Mouse (Mus musculus) heart, postnatal 0 days (tissue): ENCODE results near the gene Ttn. TPM values are rescaled to one million over a fixed set of nuclear protein-coding genes. Genes with fewer than 3 reads are reported as not detected.

Experiments
- ATAC-seq: fragments of 200-750 bp; cut with Nextera tagmentation; 2 replicates; pipeline ENCODE4 v1.8.0; 2017; ENCODE audit warnings: low read depth, moderate number of reproducible peaks, moderate library complexity; ENCODE audit not compliant: insufficient read depth
- DNase-seq: peaks from one replicate; pipeline ENCODE4 v3.0.0-alpha.2; 2016; ENCODE audit warnings: low spot score
- H3K27ac ChIP-seq: fragments of 300-500 bp; sonication (generic); 2 replicates; pipeline ENCODE4 v1.5.1; 2014; ENCODE audit warnings: low read depth, mild to moderate bottlenecking
- H3K27me3 ChIP-seq: fragments of 300-500 bp; sonication (generic); 2 replicates; pipeline ENCODE4 v1.6.1; 2014; ENCODE audit warnings: low read length, mixed read lengths; ENCODE audit not compliant: control insufficient read depth, insufficient read depth
- H3K36me3 ChIP-seq: fragments of 300-500 bp; sonication (generic); replicated peaks from 2 replicates; pipeline ENCODE4 v1.6.1; 2014; ENCODE audit warnings: low read length, mixed read lengths; ENCODE audit not compliant: control insufficient read depth, insufficient read depth
- H3K4me1 ChIP-seq: fragments of 300-500 bp; sonication (generic); 2 replicates; pipeline ENCODE4 v1.6.1; 2014; ENCODE audit warnings: antibody characterized with exemption; ENCODE audit not compliant: control insufficient read depth, insufficient read depth
- H3K4me2 ChIP-seq: fragments of 300-500 bp; sonication (generic); 2 replicates; pipeline ENCODE4 v1.6.1; 2014; ENCODE audit warnings: low read depth, mild to moderate bottlenecking, low read length, moderate library complexity
- H3K4me3 ChIP-seq: fragments of 300-500 bp; sonication (generic); 2 replicates; pipeline ENCODE4 v1.5.1; 2014; ENCODE audit warnings: low read depth, low read length
- H3K9ac ChIP-seq: fragments of 300-500 bp; sonication (generic); replicated peaks from 2 replicates; pipeline ENCODE4 v1.6.1; 2014; ENCODE audit warnings: low read depth, low read length, mixed read lengths
- H3K9me3 ChIP-seq: fragments of 300-500 bp; sonication (generic); replicated peaks from 2 replicates; pipeline ENCODE4 v1.6.1; 2016; ENCODE audit warnings: low read length; ENCODE audit not compliant: control insufficient read depth
- CTCF ChIP-seq: IDR thresholded peaks from 2 replicates; pipeline ENCODE4 v1.5.1; 2016; ENCODE audit warnings: antibody characterized with exemption, control low read depth, low read depth
- EP300 ChIP-seq: IDR thresholded peaks from 2 replicates; pipeline ENCODE4 v1.6.1; 2016; ENCODE audit warnings: antibody characterized with exemption, low read depth
- WGBS: fragments of 180-500 bp; shearing (Covaris S2); extraction: QIAGEN DNeasy Blood & Tissue Kit; methylation state at CpG from one replicate; pipeline ENCODE4 v1.1.7; 2014; 5-methylcytosine and 5-hydroxymethylcytosine counted together
- polyA plus RNA-seq: library from polyadenylated mRNA; unstranded; fragments of >200 nt; fragmentation: Nextera tagmentation; extraction: Ambion mirVana; gene quantifications from 2 replicates; pipeline ENCODE4 v1.2.1, GENCODE M21; 2015
- total RNA-seq: library from RNA; depleted of rRNA; stranded (reverse); fragments of >200 nt; gene quantifications from 2 replicates; pipeline ENCODE4 v1.2.3, GENCODE M21; 2014; ENCODE audit warnings: low replicate concordance

Ttn gene
- total and polyA plus RNA-seq, 2 experiments from 2014 or later, result 700 to 959 TPM

DNA sequence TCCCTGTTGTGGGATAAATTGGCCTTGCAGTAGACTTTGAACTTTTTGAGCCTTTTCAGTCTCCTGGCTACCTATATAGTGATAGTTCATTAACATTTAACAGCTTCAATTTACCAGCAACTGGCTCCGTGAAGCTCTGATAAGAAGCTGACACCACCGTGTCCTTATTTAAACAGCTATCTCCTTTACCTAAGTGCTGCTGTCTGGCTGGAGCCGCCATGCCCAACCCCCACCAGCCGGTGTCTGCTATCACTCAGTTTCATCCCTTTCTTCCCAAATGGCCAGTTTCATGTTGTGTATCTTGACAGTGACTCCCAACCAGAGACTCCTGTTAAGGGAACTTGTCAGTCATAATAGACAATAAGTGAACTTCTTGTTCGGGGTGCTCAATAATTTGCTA, 1.3 kb upstream of the Ttn start:
- Histone ChIP-seq H3K27ac (peak overlapping the region; percentile 93), H3K9ac (no peak overlapping the region), H3K4me2 (peak overlapping the region; percentile 58), H3K4me3 (peak overlapping the region; percentile 54; the same call in 1 of the 2 replicates), H3K36me3 (no peaks in the 10 kb centered on the region), H3K4me1 (peaks cover 10% of the 10 kb centered on the region; the same call in 1 of the 2 replicates), H3K9me3 (no peaks in the 10 kb centered on the region), H3K27me3 (no peaks in the 10 kb centered on the region)
- ATAC-seq (no peak), DNase-seq (no peak)
- WGBS, result 13% methylated on average over 5 of the region's 5 CpGs
- TF ChIP-seq EP300, result no peak
- TF ChIP-seq CTCF, result no peak

- no peaks in the 10 kb centered on the region for H3K27me3 ChIP-seq
- peak; percentile 80 for ATAC-seq
- H3K36me3 ChIP-seq, result peaks cover 16% of the 10 kb centered on the region
- peak overlapping the region; percentile 42; the same call in 1 of the 2 replicates for H3K4me2 ChIP-seq
- peak overlapping the region; percentile 99 for H3K27ac ChIP-seq
- 32% methylated on average over 5 of the region's 5 CpGs for WGBS
- H3K9me3 ChIP-seq, result no peaks in the 10 kb centered on the region
- peak overlapping the region; percentile 54 for H3K4me3 ChIP-seq
- peaks cover 10% of the 10 kb centered on the region; the same call in 1 of the 2 replicates for H3K4me1 ChIP-seq
- TF ChIP-seq EP300 (peak; percentile 91), CTCF (no peak)
- peak overlapping the region; percentile 75 for H3K9ac ChIP-seq
- DNase-seq, result peak; percentile 95
Measured at GRCm38 (mm10) chr2:76981717-76982116, 630 bp downstream of the Ttn start.

- Histone ChIP-seq H3K9me3 (no peaks in the 10 kb centered on the region), H3K9ac (peak overlapping the region; percentile 79), H3K36me3 (peaks cover 28% of the 10 kb centered on the region), H3K4me2 (peak overlapping the region; percentile 65), H3K27ac (peak overlapping the region; percentile 97), H3K27me3 (no peaks in the 10 kb centered on the region), H3K4me3 (peak overlapping the region; percentile 52), H3K4me1 (peaks cover 10% of the 10 kb centered on the region; the same call in 1 of the 2 replicates)
- DNase-seq (peak; percentile 89), ATAC-seq (peak; percentile 42)
- 23% methylated on average over 9 of the region's 9 CpGs for WGBS
- TF ChIP-seq EP300 (no peak; the same call in 1 of the 2 replicates), CTCF (peak; percentile 79)
Measured at GRCm38 (mm10) chr2:76980146-76980545, 2.2 kb downstream of the Ttn start.

DNA sequence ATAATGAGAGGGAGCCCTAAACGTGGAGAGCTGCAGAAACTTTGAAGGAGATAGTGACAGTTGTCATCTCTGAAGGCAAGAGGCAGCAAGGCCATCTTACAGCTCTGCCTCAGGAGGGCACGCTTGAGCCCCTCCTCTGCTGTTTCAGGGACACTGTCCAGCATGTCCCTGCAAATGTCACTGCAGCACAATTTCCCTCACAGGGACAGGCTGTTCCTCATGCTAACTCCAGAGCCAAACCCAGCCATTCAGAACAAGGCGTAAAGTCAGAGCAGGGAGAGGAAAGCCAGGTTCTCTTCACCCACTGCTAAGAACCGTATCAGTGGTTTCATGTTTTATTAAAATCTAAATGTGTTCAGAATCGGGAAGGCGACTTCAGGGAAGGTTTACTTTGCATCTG, 4.7 kb downstream of the Ttn start:
- Histone ChIP-seq H3K4me3 (no peak overlapping the region), H3K9me3 (no peaks in the 10 kb centered on the region), H3K27ac (peak overlapping the region; percentile 61; the same call in 1 of the 2 replicates), H3K36me3 (peaks cover 49% of the 10 kb centered on the region), H3K27me3 (no peaks in the 10 kb centered on the region), H3K9ac (peak overlapping the region; percentile 12), H3K4me1 (0 out of 2 replicates have a peak, but pooled peaks cover 3% of the 10 kb centered on the region), H3K4me2 (peak overlapping the region; percentile 31)
- no peak for TF ChIP-seq CTCF
- no peak for TF ChIP-seq EP300
- ATAC-seq (no peak), DNase-seq (no peak)
- 53% methylated on average over 6 of the region's 6 CpGs for WGBS

DNA sequence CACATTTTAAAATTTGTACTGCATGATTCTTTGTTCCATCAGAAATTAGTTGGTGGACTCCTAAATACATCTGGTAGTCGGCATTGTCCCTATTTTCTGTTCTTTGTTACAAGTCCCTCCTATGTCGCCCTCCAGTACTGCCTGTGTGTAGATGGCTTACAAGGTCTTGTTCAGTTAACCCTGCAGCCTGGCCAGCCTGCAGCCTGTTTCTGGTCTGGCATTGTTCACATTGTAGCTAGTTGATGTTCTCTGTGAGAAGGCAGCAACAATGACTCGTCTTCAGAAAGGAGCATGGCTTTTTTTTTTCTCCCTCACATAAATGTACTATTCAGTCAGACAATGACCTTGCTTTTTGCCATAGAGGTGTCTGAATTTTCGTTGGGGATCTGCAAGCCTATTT, 10.3 kb downstream of the Ttn start:
- Histone ChIP-seq H3K9me3 (no peaks in the 10 kb centered on the region), H3K4me3 (no peak overlapping the region), H3K9ac (0 out of 2 replicates have a peak overlapping the region, but pooled peaks have one; percentile 4), H3K27me3 (no peaks in the 10 kb centered on the region), H3K4me2 (no peak overlapping the region; the same call in 1 of the 2 replicates), H3K27ac (peak overlapping the region; percentile 58), H3K36me3 (peaks cover 73% of the 10 kb centered on the region), H3K4me1 (peaks cover 8% of the 10 kb centered on the region; the same call in 1 of the 2 replicates)
- DNase-seq (no peak), ATAC-seq (no peak)
- 32% methylated on average over 4 of the region's 4 CpGs for WGBS
- no peak for TF ChIP-seq EP300
- no peak for TF ChIP-seq CTCF

- 52% methylated on average over 5 of the region's 5 CpGs for WGBS
- TF ChIP-seq EP300 (no peak), CTCF (no peak)
- Histone ChIP-seq H3K4me2 (no peak overlapping the region), H3K4me3 (no peak overlapping the region), H3K27ac (0 out of 2 replicates have a peak overlapping the region, but pooled peaks have one; percentile 28), H3K27me3 (no peaks in the 10 kb centered on the region), H3K4me1 (peaks cover 8% of the 10 kb centered on the region; the same call in 1 of the 2 replicates), H3K9ac (no peak overlapping the region), H3K9me3 (no peaks in the 10 kb centered on the region), H3K36me3 (peaks cover 73% of the 10 kb centered on the region)
- ATAC-seq (no peak), DNase-seq (no peak)
Measured at GRCm38 (mm10) chr2:76971069-76971468, 11.3 kb downstream of the Ttn start.
